Mouse (Mus musculus) forebrain, embryonic 15.5 days (tissue): ENCODE measurements at regions not wholly inside any gene's neighbourhood (a gene's known extent, or its start where the extent isn't known, plus 50 kb on each side); places are given as distances from the start of the nearest gene placed in this dataset.

Experiments used
- ATAC-seq: fragments of 200-750 bp; cut with Nextera tagmentation; replicated peaks from 2 replicates; pipeline ENCODE4 v1.8.0; 2017; ENCODE audit warnings: mild to moderate bottlenecking, moderate TSS enrichment, moderate library complexity
- H3K27ac ChIP-seq: fragments of 300-500 bp; sonication (generic); replicated peaks from 2 replicates; pipeline ENCODE4 v1.5.1; 2015; ENCODE audit warnings: mild to moderate bottlenecking, inconsistent platforms
- H3K27me3 ChIP-seq: fragments of 300-500 bp; sonication (generic); 2 replicates; pipeline ENCODE4 v1.6.1; 2015; ENCODE audit warnings: inconsistent platforms
- H3K36me3 ChIP-seq: fragments of 300-500 bp; sonication (generic); 2 replicates; pipeline ENCODE4 v1.6.1; 2015; ENCODE audit warnings: mild to moderate bottlenecking, inconsistent platforms
- H3K4me1 ChIP-seq: fragments of 300-500 bp; sonication (generic); 2 replicates; pipeline ENCODE4 v1.6.1; 2015; ENCODE audit warnings: inconsistent platforms
- H3K4me2 ChIP-seq: fragments of 300-500 bp; sonication (generic); replicated peaks from 2 replicates; pipeline ENCODE4 v1.6.1; 2015; ENCODE audit warnings: mild to moderate bottlenecking, inconsistent platforms
- H3K4me3 ChIP-seq: fragments of 300-500 bp; sonication (generic); 2 replicates; pipeline ENCODE4 v1.5.1; 2015; ENCODE audit warnings: mild to moderate bottlenecking, inconsistent platforms
- H3K9ac ChIP-seq: fragments of 300-500 bp; sonication (generic); replicated peaks from 2 replicates; pipeline ENCODE4 v1.6.1; 2015; ENCODE audit warnings: mild to moderate bottlenecking, inconsistent platforms
- H3K9me3 ChIP-seq: fragments of 300-500 bp; sonication (generic); 2 replicates; pipeline ENCODE4 v1.6.1; 2016; ENCODE audit warnings: inconsistent platforms
- WGBS: fragments of 180-500 bp; shearing (Covaris S2); methylation state at CpG from one replicate; pipeline ENCODE4 v1.1.7; 2015; ENCODE audit warnings: mixed read lengths; 5-methylcytosine and 5-hydroxymethylcytosine counted together

GRCm38 (mm10) chr1:189989376-189989775 is 67.2 kb upstream of the Smyd2 start:
- no peaks in the 10 kb centered on the region for H3K9me3 ChIP-seq
- WGBS: 48% methylated on average over 14 of the region's 14 CpGs
- no peaks in the 10 kb centered on the region for H3K36me3 ChIP-seq
- ATAC-seq: no peak
- no peak overlapping the region for H3K27ac ChIP-seq
- H3K27me3 ChIP-seq: no peaks in the 10 kb centered on the region
- no peak overlapping the region for H3K4me2 ChIP-seq
- no peak overlapping the region for H3K4me3 ChIP-seq
- H3K4me1 ChIP-seq: peaks cover 2% of the 10 kb centered on the region; the same call in 1 of the 2 replicates
- H3K9ac ChIP-seq: no peak overlapping the region

DNA sequence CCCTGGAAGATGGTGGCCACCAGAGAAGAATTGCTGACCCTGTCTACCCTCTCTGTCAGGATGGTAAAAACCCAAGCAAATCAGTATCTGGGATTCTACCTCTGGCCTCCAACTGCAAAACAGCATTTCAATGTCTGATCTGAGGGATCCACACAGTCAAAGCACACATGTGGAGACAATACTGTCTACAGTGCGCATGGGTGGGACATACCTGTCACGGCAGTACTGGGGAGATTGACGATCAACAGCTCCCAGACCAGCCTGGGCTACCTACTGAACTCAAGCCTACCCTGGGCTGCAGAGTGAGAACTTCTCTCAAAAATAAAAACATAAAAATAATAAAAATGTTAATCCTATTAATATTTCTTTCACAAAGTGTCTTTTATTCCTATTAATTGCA is 66.7 kb upstream of the Smyd2 start:
- H3K27me3 ChIP-seq: no peaks in the 10 kb centered on the region
- no peak overlapping the region for H3K4me2 ChIP-seq
- no peak for ATAC-seq
- H3K4me1 ChIP-seq: peaks cover 2% of the 10 kb centered on the region; the same call in 1 of the 2 replicates
- H3K9ac ChIP-seq: no peak overlapping the region
- H3K27ac ChIP-seq: no peak overlapping the region
- no peak overlapping the region for H3K4me3 ChIP-seq
- H3K9me3 ChIP-seq: no peaks in the 10 kb centered on the region
- no peaks in the 10 kb centered on the region for H3K36me3 ChIP-seq
- 92% methylated on average over 3 of the region's 3 CpGs for WGBS

DNA sequence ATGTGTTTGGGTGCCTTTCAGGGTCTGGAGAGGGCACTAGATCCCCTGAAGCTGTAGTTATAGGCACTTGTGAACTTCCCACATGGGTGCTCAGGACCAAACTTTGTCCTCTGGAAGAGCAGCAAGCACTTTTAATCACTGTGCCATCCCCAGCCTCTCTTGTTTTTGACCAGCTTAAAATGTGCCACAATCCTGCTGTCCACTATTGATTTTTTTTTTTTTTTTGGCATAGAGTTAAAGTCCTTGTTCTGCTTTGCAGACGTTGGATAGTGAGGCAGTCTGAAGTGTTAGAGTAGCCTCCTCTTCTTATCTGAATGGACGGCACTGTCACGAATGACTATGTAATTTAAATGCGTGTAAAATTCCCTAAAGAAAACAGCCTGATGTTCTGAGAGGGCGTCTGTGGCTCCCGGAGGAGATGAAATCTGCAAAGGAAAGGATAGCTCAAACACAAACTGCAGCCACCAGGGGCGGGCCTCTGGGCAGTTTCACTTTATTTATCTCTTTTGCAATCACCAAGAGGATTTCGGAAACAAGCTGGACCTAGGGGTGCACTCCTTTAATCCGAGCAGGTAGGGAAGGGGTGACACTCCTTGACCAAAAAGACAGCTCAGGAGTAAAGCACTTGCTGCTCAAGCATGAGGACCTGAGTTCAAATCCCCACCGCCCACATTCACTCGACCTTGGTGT is 63.5 kb upstream of the Smyd2 start:
- H3K27me3 ChIP-seq: no peaks in the 10 kb centered on the region
- ATAC-seq: no peak
- H3K9ac ChIP-seq: no peak overlapping the region
- H3K4me3 ChIP-seq: no peak overlapping the region
- H3K27ac ChIP-seq: no peak overlapping the region
- H3K36me3 ChIP-seq: no peaks in the 10 kb centered on the region
- H3K9me3 ChIP-seq: no peaks in the 10 kb centered on the region
- 67% methylated on average over 11 of the region's 11 CpGs for WGBS
- peaks cover 2% of the 10 kb centered on the region; the same call in 1 of the 2 replicates for H3K4me1 ChIP-seq
- H3K4me2 ChIP-seq: no peak overlapping the region

GRCm38 (mm10) chr1:189978244-189978643 is 56.1 kb upstream of the Smyd2 start:
- no peak overlapping the region for H3K27ac ChIP-seq
- H3K9me3 ChIP-seq: no peaks in the 10 kb centered on the region
- no peak for ATAC-seq
- no peaks in the 10 kb centered on the region for H3K27me3 ChIP-seq
- 29% methylated on average over 10 of the region's 10 CpGs for WGBS
- H3K4me3 ChIP-seq: no peak overlapping the region
- H3K4me2 ChIP-seq: no peak overlapping the region
- no peaks in the 10 kb centered on the region for H3K36me3 ChIP-seq
- no peak overlapping the region for H3K9ac ChIP-seq
- H3K4me1 ChIP-seq: no peaks in the 10 kb centered on the region

- Histone ChIP-seq H3K4me1 (0 out of 2 replicates have a peak, but pooled peaks cover 3% of the 10 kb centered on the region), H3K9ac (no peak overlapping the region), H3K4me2 (no peak overlapping the region), H3K27me3 (no peaks in the 10 kb centered on the region), H3K27ac (no peak overlapping the region), H3K4me3 (no peak overlapping the region), H3K36me3 (no peaks in the 10 kb centered on the region), H3K9me3 (no peaks in the 10 kb centered on the region)
- WGBS: 87% methylated on average over 9 of the region's 9 CpGs
- no peak for ATAC-seq
These were observed 53.5 kb upstream of the Smyd2 start for GRCm38 (mm10) chr1:189975660-189976059.

- no peaks in the 10 kb centered on the region for H3K27me3 ChIP-seq
- H3K4me3 ChIP-seq: no peak overlapping the region
- peak overlapping the region; percentile 26 for H3K4me2 ChIP-seq
- peak; percentile 78 for ATAC-seq
- H3K36me3 ChIP-seq: no peaks in the 10 kb centered on the region
- no peaks in the 10 kb centered on the region for H3K9me3 ChIP-seq
- H3K9ac ChIP-seq: no peak overlapping the region
- H3K4me1 ChIP-seq: 0 out of 2 replicates have a peak, but pooled peaks cover 3% of the 10 kb centered on the region
- no peak overlapping the region for H3K27ac ChIP-seq
- WGBS: 20% methylated on average over 13 of the region's 13 CpGs
These were observed 50.7 kb upstream of the Smyd2 start for GRCm38 (mm10) chr1:189972790-189973406.
